Mouse (Mus musculus): Measurements from ENCODE around the gene Saxo1. TPM values are rescaled to one million over a fixed set of nuclear protein-coding genes. Genes with fewer than 3 reads are reported as not detected.
A peak's percentile ranks its signal among the peaks of the same experiment; 100 is the strongest.

The Saxo1 gene
- total and polyA plus RNA-seq, 2 experiments from 2014 or later = not detected

DNA sequence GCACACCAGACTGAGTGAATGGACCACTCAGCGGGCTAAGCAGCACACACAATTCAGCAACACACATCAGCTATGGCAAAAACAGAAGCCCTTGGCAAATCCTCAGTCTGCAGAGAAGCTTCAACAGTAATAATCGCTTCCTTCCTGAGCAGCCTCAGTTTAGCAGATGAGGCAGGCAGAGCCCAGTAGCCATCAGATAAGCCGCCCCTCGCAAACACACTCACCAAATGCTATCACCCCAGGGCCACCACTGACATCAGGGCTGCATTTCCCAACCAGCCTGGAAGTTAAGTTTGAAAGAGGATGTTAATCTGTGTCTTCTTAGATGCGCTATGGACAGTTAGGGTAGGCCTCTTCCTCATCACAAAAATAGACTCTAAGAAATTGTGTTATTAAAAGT lies 130.8 kb downstream of the Saxo1 start:
- Histone ChIP-seq H3K36me3 (ENCODE audit: insufficient read depth, low read length) (no peaks in the 10 kb centered on the region), H3K27ac (no peak overlapping the region), H3K27me3 (ENCODE audit: insufficient read depth, low read length) (no peaks in the 10 kb centered on the region), H3K9me3 (ENCODE audit: low read length) (no peaks in the 10 kb centered on the region), H3K4me1 (ENCODE audit: insufficient read depth, low read length) (no peaks in the 10 kb centered on the region), H3K4me2 (ENCODE audit: low read depth, low read length) (no peak overlapping the region), H3K9ac (replicated peaks; ENCODE audit: low read length) (no peak overlapping the region), H3K4me3 (ENCODE audit: low read length) (no peak overlapping the region)
- ATAC-seq (no peak), DNase-seq (ENCODE audit: low spot score) (no peak)
- TF ChIP-seq CTCF (IDR thresholded peaks at IDR 0.05; ENCODE audit: low read depth) = no peak
- 64% methylated on average over 5 of the region's 5 CpGs for WGBS

- ATAC-seq (no peak), DNase-seq (ENCODE audit: low spot score) (no peak)
- H3K4me3 ChIP-seq (ENCODE audit: low read length) = no peak overlapping the region
- no peaks in the 10 kb centered on the region for H3K4me1 ChIP-seq (ENCODE audit: insufficient read depth, low read length)
- no peaks in the 10 kb centered on the region for H3K9me3 ChIP-seq (ENCODE audit: low read length)
- WGBS = 47% methylated on average over 11 of the region's 11 CpGs
- no peaks in the 10 kb centered on the region for H3K36me3 ChIP-seq (ENCODE audit: insufficient read depth, low read length)
- TF ChIP-seq CTCF (IDR thresholded peaks at IDR 0.05; ENCODE audit: low read depth) = no peak
- no peak overlapping the region for H3K27ac ChIP-seq
- no peak overlapping the region for H3K9ac ChIP-seq (replicated peaks; ENCODE audit: low read length)
- H3K4me2 ChIP-seq (ENCODE audit: low read depth, low read length) = no peak overlapping the region
- H3K27me3 ChIP-seq (ENCODE audit: insufficient read depth, low read length) = no peaks in the 10 kb centered on the region
These were observed 131.6 kb downstream of the Saxo1 start for GRCm38 (mm10) chr4:86426549-86426948.

DNA sequence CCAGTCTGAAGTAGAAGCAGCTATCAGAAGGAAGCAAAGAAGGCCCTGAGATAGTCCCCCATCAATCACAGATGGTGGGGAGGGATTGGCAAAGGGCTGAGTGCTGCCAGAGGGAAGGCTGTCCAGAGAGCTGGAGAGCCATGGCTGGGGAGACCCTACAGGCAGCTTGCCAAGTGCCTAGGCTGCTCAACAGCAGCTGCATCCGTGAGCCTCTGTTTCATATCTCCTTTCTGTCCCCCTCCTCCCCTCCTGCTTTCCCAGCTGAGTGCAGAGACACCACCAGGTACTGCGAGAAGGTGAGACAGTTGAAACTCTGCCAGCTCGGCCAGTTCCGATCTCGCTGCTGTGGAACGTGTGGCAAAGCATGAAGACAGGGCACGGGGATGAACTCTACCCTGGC lies 132.5 kb downstream of the Saxo1 start:
- Histone ChIP-seq H3K9ac (replicated peaks; ENCODE audit: low read length) (no peak overlapping the region), H3K4me3 (ENCODE audit: low read length) (no peak overlapping the region), H3K36me3 (ENCODE audit: insufficient read depth, low read length) (no peaks in the 10 kb centered on the region), H3K9me3 (ENCODE audit: low read length) (no peaks in the 10 kb centered on the region), H3K4me1 (ENCODE audit: insufficient read depth, low read length) (no peaks in the 10 kb centered on the region), H3K27ac (no peak overlapping the region), H3K27me3 (ENCODE audit: insufficient read depth, low read length) (no peaks in the 10 kb centered on the region), H3K4me2 (ENCODE audit: low read depth, low read length) (no peak overlapping the region)
- WGBS = 63% methylated on average over 7 of the region's 7 CpGs
- no peak for TF ChIP-seq CTCF (IDR thresholded peaks at IDR 0.05; ENCODE audit: low read depth)
- DNase-seq (ENCODE audit: low spot score) (peak; percentile 55), ATAC-seq (peak; percentile 39; the same call in 1 of the 2 replicates)

- Histone ChIP-seq H3K4me1 (ENCODE audit: insufficient read depth, low read length) (no peaks in the 10 kb centered on the region), H3K9me3 (ENCODE audit: low read length) (no peaks in the 10 kb centered on the region), H3K4me3 (ENCODE audit: low read length) (no peak overlapping the region), H3K27ac (no peak overlapping the region), H3K4me2 (ENCODE audit: low read depth, low read length) (no peak overlapping the region), H3K27me3 (ENCODE audit: insufficient read depth, low read length) (no peaks in the 10 kb centered on the region), H3K9ac (replicated peaks; ENCODE audit: low read length) (no peak overlapping the region), H3K36me3 (ENCODE audit: insufficient read depth, low read length) (no peaks in the 10 kb centered on the region)
- TF ChIP-seq CTCF (IDR thresholded peaks at IDR 0.05; ENCODE audit: low read depth) = no peak
- WGBS = 62% methylated on average over 6 of the region's 6 CpGs
- DNase-seq (ENCODE audit: low spot score) (no peak), ATAC-seq (no peak)
These were observed 135.5 kb downstream of the Saxo1 start for GRCm38 (mm10) chr4:86422586-86422985.

DNA sequence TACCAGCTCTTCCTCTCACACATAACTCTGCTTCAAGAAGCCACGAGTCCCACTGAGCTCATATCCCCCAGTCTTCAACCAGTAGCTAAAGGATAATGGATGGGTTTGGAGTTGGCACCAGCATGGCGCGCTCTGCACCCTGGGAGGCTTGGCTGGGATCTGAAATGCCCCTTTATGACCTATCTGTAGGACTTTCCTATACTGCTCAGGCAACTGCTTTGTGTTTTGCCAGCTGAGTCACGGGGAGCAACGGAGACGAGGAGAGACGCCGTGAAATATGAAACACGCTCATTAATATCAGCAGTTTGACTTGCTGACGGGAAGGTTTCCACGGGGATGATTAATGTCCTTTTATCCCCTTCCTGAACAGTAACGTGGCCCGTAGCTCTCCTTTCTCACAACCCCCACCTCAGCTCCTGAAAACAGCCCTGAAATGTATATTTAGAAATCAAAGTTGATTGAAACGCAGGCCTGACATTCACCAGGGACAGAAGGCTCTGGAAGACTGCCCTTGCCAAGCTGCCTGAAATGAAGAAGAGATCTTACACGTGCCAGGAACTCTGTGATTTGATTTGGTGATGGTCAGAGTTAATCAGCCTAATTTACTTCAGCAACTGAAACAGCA lies 141.6 kb downstream of the Saxo1 start:
- H3K4me2 ChIP-seq (ENCODE audit: low read depth, low read length) = no peak overlapping the region
- ATAC-seq = peak; percentile 59; the same call in 1 of the 2 replicates

GRCm38 (mm10) chr4:86413388-86413787 lies 144.7 kb downstream of the Saxo1 start:
- Histone ChIP-seq H3K9ac (replicated peaks; ENCODE audit: low read length) (no peak overlapping the region), H3K4me3 (ENCODE audit: low read length) (no peak overlapping the region), H3K27ac (no peak overlapping the region), H3K9me3 (ENCODE audit: low read length) (no peaks in the 10 kb centered on the region), H3K27me3 (ENCODE audit: insufficient read depth, low read length) (no peaks in the 10 kb centered on the region), H3K4me2 (ENCODE audit: low read depth, low read length) (no peak overlapping the region), H3K4me1 (ENCODE audit: insufficient read depth, low read length) (0 out of 2 replicates have a peak, but pooled peaks cover 6% of the 10 kb centered on the region), H3K36me3 (ENCODE audit: insufficient read depth, low read length) (no peaks in the 10 kb centered on the region)
- no peak for TF ChIP-seq CTCF (IDR thresholded peaks at IDR 0.05; ENCODE audit: low read depth)
- 28% methylated on average over 3 of the region's 3 CpGs for WGBS
- DNase-seq (ENCODE audit: low spot score) (no peak), ATAC-seq (no peak)

More for the DNA sequence above, 141.6 kb downstream of the Saxo1 start:
- no peaks in the 10 kb centered on the region for H3K9me3 ChIP-seq (ENCODE audit: low read length)
- H3K27me3 ChIP-seq (ENCODE audit: insufficient read depth, low read length) = no peaks in the 10 kb centered on the region
- no peak for TF ChIP-seq CTCF (IDR thresholded peaks at IDR 0.05; ENCODE audit: low read depth)
- 0 out of 2 replicates have a peak, but pooled peaks cover 6% of the 10 kb centered on the region for H3K4me1 ChIP-seq (ENCODE audit: insufficient read depth, low read length)
- H3K27ac ChIP-seq = no peak overlapping the region; the same call in 1 of the 2 replicates
- no peak overlapping the region for H3K9ac ChIP-seq (replicated peaks; ENCODE audit: low read length)
- peak; percentile 35 for DNase-seq (ENCODE audit: low spot score)
- 27% methylated on average over 15 of the region's 15 CpGs for WGBS
- no peaks in the 10 kb centered on the region for H3K36me3 ChIP-seq (ENCODE audit: insufficient read depth, low read length)
- H3K4me3 ChIP-seq (ENCODE audit: low read length) = no peak overlapping the region

- Histone ChIP-seq H3K4me2 (ENCODE audit: low read depth, low read length) (no peak overlapping the region), H3K9me3 (ENCODE audit: low read length) (no peaks in the 10 kb centered on the region), H3K9ac (replicated peaks; ENCODE audit: low read length) (no peak overlapping the region), H3K4me3 (ENCODE audit: low read length) (no peak overlapping the region), H3K27ac (no peak overlapping the region), H3K4me1 (ENCODE audit: insufficient read depth, low read length) (no peaks in the 10 kb centered on the region), H3K36me3 (ENCODE audit: insufficient read depth, low read length) (no peaks in the 10 kb centered on the region), H3K27me3 (ENCODE audit: insufficient read depth, low read length) (no peaks in the 10 kb centered on the region)
- ATAC-seq (no peak), DNase-seq (ENCODE audit: low spot score) (no peak)
- WGBS = 92% methylated on average over 3 of the region's 3 CpGs
- TF ChIP-seq CTCF (IDR thresholded peaks at IDR 0.05; ENCODE audit: low read depth) = no peak
These were observed 147.2 kb downstream of the Saxo1 start for GRCm38 (mm10) chr4:86410946-86411345.
